Mouse (Mus musculus) embryonic fibroblast, embryonic 13.5 days (primary cell): ENCODE measurements around the gene Slc16a10.

Source experiments
- CTCF ChIP-seq: IDR thresholded peaks from 2 replicates; pipeline ENCODE4 v1.5.1; 2011; ENCODE audit warnings: mild to moderate bottlenecking, control low read depth, low read length, moderate library complexity, borderline replicate concordance; ENCODE audit not compliant: insufficient read depth
- POLR2A ChIP-seq: IDR thresholded peaks from 2 replicates; pipeline ENCODE4 v1.6.1; 2011; ENCODE audit warnings: low read depth, mild to moderate bottlenecking, control low read depth, low read length, moderate library complexity

GRCm38 (mm10) chr10:40036686-40037560 is 105.1 kb downstream of the Slc16a10 start:
- no peak for TF ChIP-seq POLR2A
- TF ChIP-seq CTCF = no peak
